Mouse (Mus musculus) CD4-positive helper T cell, adult 2 months (primary cell): ENCODE data around the gene Slitrk1.

ENCODE experiments used
- DNase-seq: peaks from one replicate; pipeline ENCODE4 v3.0.0-alpha.2; 2012; ENCODE audit warnings: low read depth, missing footprints, low spot score

The Slitrk1 gene

DNA sequence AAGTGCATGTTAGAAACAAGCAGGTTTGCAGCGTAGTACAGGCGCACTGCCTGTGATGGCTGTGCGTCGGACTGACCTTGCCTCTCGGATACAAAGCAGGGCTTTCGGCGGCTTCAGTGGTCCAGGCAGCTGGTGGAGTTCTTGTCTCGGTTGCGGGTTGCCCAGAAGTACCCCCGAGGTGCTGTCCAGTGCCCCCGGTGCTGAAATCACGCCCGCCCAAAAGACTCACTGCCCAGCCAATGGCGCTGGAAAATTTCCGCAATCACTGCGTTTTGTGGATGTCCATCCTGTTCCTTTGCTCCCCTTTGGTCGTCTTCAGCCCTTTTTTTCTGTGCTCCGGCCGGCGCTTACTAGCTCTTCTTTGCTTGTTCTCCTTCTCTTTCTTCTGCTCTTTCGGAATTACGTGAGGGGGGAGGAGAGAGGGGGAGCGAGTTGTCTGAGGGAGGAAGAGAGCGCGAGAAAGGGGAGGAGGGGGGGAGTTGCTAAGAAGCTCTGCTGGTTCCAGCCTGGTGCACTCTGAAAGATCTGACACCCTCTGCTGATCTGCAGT is at the start of gene Slitrk1:
TSS of gene Slitrk1 (minus strand) at position 445 of the 550 bp plus-strand sequence.
- no peak for DNase-seq

DNA sequence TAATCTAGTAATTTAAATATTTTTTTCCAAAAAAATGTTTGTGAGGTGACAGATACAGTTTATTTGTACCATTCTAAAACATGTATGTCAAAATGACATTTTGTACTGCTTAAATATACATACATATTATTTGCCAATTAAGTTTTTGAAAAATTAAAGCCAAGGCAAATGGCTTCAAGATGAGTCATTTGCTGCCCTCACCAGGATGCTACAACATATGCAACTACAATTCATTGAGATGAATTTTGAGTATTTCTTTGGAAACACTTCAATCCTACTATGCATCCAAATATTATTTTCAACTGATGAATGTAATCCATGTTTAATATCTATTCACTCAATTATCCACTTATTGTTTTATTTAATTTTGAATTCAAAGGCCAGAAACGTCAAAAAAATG is 21.8 kb upstream of the Slitrk1 start:
- DNase-seq, result no peak

DNA sequence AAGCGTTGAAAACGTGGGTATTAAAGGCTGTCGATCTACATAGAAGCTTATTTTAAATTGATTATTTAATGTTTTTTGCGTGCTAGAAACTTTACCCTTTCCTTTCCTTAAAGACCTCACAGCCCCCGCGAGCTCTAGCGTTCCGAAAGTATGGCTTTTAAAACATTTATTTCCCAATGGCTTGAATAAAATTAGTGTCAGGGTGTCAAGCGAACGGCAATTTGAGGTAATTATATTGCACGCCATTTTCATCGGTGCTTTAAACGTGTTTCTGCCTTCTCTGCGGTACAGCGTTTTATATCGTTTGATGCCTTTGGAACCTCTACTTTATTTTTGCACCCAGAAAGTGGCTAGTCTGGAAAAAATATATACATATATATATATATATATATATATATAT is 378 bp upstream of the Slitrk1 start:
- no peak for DNase-seq

DNA sequence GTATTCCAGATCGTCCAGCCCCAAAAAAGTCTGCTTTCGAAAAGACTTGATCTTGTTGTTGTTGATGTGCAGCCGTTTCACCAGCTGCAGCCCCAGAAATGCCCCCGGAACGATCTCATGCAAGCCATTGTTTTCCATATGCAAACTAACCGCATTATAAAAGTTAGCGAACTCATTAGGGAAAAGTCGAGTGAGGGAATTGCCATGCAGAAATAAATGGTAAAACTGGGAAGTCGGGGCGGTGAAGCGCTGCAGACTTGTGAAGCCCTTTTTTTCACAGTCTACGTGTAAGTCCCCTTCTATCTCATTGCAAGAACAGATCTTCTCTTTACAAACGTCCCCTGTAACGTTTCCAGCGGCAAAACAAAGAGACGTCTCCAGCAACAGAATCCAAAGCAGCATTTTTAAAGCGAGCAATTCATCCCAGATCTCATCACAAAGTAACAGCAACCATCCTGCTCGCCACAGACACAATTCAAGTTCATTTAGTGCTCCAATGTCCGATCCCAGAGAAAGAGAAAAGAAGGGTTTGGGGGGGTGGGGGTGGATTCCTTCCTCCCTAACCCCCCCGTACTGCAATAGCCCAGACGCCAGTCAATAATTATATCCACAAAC is 975 bp downstream of the Slitrk1 start:
- no peak for DNase-seq

DNA sequence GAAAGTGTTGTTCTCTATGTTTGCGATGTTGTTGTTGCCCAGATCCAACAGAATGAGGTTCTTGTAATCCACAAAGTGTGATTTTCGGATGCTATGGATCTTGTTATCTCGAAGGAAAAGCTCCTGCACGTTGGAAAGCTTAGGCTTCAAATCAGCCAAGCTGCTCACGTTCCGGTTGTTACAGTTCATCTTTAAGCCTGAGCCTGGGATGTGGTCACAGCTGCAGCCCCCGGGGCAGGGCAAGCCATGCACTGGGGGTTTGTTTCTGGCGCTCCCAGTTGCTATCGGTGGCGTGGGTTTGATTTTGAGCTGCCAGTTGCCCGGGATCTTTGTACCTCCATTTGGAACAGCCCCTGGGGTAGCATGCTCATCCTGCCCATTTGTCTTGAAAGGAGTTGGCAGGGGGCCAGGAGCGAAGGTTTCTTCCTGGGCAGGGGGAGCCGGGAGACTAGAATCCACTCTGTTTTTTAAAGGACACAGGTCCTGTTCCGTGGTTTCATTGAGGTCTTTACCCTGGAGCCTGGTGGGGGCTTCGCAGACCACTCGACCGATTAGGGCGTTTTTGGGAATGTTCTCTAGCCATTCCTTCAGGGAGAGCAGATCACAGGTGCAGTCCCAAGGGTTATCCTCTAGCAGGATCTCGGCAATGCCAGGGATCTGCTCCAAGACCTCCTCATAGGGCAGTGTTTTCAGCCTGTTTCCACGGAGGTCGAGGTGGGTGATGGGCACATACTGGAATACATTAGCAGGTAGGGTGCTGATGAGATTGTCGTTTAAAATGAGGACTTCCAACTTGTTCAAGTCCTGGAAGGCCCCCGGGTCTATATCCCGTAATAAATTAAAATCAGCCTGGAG is 1.7 kb downstream of the Slitrk1 start:
- no peak for DNase-seq

DNA sequence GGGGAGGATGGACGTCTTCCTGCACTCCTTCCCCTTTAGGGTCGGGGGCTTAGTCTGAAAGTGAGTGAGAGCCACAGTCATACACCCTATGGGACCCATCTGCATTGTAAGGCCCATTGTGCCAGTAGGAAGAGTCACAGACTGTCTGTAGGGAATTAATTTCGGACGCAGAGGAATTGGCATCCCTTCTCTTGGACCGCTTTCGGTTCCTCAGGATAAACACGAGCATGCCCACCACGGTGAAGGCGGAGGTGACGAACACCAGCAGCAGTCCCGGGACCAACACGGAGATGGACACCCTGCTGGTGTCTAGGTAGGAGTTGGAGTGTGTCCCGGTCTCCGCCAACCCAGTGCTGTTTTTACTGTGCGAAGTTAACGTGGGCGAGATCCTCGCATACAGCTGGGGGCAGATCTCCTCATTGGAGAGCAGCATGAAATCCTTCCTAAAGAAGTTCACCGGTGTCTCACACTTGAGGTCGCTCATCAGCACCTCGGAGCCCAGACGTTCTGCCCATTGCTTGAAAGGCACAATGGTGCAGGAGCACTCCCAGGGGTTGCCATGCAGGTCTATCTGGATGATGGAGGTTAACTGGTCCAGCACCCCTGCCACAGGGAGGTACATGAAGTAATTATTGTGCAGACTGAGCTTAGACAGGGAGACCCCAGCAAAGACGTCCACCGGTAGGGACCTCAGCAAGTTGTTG is 2.7 kb downstream of the Slitrk1 start:
- no peak for DNase-seq

DNA sequence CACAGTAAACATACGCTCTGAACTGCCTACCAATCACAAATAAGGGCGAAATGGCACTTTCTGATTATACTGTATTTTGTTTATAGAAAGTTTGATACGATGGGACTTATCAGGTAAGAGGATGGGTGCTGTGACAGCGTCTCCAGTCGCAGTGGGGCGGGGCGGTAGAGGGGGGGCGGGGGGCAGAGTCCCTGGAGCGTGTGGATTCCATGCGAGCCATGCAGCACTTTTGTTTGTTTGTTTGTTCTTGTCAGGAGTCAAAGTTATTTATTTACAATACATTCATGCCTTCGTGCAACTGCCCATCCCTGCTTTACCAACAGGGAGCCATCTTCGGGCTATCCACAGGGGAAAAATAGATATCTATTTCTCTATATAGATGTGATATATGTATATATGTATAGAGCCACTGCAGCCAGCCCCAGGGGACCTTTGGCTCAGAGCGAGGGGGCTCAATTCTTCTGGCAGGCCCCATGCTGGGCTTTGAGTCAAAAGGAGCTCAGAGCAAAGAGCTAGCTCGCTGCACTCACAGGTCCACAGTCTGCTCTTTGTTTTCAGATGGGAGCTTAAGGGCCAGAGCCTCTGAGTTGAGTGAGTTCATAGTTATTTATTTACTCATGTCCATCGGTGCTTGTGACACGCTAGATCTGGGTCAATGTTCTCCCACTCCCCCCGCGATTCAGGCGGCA is 3.4 kb downstream of the Slitrk1 start:
- DNase-seq, result no peak

DNA sequence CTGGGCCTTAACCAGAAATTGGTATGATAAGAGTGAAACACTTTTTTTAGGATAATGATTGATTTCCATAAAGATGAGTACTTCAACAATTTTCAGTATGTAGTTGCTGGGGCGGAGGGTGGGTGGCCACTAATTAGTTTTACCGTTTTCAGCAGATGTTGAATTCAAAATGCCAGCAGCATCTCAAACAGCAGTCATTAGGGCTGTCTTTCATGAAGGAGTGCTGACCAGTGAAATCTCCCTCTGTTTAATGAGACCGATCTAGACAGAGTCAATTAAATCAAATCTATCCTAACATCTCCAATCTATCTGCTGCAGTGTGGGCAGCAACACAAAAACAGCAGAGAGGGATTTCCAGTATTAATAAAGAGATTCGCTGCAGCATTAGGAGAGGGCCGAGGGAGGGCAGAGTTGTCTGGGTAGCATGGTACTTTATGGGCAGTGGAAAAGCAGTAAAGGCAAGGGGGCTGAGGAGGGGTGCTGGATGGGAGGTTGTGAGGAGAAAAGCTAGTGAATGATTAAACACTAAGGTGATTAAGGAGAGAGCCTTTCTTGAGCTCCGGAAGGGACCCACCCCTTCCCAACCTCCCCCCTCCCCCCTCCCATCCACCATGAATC is 4.5 kb downstream of the Slitrk1 start:
- DNase-seq, result no peak

DNA sequence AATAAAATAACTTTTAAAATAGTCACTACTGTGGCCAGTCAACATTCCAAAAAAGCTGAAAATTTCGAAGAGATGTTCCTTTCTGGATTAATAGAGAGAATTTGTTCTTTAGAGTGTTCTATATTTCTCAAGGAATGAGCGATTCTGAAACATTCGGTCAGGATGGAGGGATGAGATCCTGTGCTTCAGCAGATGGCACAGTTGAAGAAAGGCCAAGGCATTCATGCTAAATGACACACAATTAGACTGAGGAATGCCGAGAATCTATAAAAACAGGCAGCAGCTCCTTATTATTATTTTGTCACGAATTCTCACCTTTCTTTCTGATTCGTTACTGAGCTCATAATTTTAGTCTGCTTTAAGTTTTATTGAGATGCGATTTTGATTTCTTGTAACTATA is 15.4 kb downstream of the Slitrk1 start:
- no peak for DNase-seq

DNA sequence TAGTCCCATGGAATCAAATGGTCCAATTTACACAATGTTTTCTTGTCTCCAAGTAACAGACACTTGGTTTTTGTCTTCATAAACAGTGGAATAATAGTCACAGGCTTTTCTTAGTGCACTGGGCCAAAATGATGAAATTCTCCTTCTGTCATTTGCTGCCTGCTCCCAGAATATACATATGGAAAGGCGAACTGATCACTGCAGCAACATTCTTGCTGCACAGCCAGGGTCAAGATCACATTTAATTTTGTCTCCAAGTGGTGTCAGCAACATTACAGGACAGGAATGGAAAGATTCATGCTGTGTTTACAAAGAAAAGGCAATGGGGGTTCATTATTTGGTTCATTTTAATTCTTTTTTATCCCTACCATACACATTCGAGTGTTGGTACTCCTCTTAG is 18.5 kb downstream of the Slitrk1 start:
- DNase-seq, result no peak

DNA sequence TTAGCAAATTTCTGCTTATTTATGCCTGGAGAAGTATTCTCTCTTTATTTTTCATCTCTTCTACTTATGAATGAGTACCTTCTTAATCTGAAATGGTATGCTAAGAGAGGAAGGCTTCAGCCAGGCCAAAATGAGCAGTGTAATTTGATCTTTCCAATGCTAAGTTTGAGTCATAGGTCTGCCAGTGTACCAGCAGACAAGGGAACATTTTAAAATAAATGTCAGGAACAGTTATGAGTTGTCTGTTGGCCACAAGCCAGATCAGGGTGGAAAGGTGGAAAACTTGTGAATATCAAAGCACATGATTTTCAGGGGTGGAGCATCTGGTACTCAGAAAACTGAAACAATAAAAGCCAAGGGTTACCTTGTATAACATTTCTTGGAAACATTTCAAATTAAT is 46.1 kb downstream of the Slitrk1 start:
- DNase-seq, result no peak

DNA sequence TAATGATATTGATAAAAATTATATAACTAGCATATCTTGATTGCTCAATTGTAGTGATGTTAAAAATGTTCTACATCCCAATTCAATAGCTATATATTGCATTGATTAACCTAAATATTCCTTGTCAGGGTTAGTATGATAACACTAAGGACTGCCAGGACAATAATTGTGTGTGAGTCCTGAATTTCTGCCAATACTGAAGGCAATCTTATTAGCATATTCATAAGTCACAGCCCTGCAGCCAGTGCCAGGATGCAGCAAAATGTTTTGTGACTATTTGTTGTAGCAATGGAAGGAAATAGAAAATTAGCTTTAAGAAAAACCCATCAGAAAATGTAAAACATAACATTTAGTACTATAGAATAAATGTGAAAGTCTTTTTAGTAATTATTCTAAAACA is 49.3 kb downstream of the Slitrk1 start:
- DNase-seq, result no peak

DNA sequence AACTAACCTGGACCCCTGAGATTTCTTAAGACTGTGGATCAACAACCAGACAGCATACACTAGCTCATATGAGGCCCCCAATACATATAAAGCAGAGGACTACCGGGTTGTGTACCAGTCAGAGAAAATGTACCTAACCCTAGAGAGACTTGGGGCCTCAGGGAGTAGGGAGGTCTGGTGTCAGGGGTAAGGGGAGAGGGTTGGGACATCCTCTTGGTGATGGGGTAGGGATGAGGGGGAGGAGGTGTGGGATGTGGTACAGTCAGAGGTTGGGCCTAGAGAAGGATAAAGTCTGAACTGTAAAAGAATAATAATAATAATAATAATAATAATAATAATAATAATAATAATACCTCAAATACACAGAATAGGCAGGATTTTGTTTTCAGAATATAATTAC is 54.6 kb downstream of the Slitrk1 start:
- no peak for DNase-seq
